Mouse (Mus musculus): ENCODE data around the gene Cpsf3.

The Cpsf3 gene

DNA sequence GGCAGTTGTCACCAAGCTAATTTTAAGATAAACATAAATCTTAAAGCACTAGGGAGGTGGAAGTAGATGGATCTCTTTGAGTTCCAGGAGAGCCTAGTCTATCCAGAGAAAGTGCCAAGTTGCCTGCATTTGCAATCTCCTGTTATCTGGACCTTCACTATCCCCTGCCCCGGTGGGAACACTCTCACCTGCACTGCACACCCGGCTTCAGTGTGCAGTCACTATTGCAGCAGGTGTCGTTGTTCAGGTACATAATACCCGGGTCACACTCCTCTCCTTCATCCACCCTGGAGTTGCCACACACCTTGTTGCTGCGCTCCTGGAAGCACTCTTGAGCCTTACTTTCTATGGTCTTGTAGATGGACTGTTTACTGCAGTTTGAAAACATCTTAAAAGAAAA lies 48.6 kb downstream of the Cpsf3 start:
- no peak for DNase-seq (ENCODE audit: low spot score)

DNA sequence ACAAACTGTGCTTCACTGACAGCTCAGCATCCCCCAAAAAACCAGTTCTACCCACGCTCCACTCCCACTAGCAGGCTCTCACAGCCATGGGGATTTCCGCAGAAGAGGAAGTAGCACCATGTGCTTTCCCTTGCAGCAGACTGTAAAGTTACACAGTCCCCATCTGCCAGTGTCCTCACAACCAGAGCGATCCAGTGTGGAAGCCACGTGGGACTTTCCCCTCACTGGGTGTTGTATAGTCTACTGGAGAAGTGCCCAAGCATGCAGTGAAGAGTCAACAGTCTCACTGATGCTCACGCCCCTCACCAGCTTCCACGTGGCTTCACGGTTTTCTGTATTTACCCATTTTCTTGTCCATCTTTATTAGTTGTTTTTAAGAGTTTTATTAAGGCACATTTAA lies 50.7 kb downstream of the Cpsf3 start:
- no peak for DNase-seq (ENCODE audit: low spot score)

DNA sequence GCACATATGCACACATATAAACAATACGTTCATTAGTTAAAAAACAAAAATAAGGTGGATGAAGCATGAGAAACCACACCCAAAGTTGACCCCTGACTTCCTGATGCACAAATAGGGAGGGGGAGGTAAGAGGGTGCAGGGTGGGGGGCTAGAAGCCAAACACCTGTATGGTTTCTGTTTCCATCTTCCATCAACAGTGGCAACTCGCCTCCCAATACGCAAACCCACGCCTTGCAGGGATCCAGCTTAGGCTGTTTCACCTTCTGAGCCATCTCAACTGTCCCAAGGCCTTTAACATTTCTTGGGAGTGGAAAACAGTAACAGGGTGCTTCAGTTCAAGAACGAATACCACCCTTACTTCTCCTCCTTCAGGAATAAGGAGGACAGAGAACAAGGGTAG lies 52.0 kb downstream of the Cpsf3 start:
- DNase-seq (ENCODE audit: low spot score) = no peak

DNA sequence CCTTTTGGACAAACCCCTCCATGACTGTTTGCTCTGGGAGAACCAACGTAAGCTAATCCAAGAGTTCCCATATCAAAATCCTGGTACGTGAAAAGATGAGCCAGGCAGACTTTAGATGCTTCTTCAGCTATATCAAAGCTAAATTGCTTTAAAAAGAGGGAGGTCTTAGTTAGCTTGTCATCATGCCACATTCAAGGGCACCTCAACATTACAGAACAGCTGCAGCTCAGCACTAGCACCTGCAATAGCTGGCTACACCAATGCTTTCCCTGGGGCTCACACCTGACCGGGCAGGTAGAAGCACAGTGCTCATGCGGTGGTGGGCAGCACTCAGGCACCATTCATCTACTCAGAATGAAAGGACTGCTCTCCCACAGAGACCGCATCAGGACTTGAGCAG lies 55.5 kb downstream of the Cpsf3 start:
- no peak for DNase-seq (ENCODE audit: low spot score)

DNA sequence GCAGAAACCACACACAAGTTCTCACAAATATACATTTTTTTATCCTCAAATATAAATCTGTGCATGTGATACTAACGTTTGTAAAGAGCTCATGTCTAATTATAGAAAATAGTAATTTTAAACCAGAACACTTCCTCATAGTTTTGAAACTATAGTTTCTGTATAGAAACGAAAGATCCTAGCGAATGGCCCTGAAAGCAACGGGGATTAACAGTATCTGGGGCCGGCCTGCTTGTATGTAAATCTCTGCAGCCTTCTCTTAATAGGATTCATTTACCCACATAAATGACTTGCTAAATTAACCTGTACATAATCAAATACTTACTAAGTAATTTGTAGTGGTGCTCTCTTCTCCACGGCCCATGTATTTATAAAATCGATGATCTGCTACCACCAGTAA lies 61.8 kb downstream of the Cpsf3 start:
- DNase-seq (ENCODE audit: low spot score) = no peak

DNA sequence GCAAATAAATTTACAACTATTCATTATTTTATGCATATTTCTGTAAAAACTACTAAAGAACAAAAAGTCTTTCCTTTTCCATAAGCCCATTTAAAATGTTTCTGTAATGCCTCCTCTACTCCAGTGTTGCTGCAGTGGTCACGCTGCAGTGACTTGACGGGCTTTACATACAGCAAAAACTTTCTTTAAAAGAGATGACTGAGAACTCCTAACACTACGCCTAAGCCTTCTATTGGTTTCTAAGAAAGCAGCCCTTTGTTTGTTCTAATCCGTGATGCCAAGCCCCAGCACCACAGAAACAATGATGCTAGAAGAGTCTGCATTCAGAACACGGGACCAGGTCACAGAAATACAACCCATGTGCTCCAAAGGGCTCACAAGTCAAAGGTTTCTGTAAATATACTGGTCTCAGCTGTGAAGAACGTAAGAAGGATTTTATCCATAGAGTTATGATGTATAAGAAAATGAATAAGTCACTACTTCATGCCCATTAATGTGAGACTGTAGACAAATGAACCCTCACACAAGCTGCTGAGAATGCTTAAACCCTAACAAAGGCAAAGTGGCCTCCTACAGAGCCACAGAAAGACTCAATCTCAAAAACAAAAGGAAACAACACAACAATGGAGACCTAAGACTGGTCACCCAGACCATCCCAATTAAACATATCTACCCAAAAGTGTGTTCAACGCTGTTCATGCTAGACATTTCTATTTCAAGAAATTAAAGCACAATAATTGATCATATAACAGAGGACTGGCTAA lies 65.1 kb downstream of the Cpsf3 start:
- no peak for DNase-seq (ENCODE audit: low spot score)

DNA sequence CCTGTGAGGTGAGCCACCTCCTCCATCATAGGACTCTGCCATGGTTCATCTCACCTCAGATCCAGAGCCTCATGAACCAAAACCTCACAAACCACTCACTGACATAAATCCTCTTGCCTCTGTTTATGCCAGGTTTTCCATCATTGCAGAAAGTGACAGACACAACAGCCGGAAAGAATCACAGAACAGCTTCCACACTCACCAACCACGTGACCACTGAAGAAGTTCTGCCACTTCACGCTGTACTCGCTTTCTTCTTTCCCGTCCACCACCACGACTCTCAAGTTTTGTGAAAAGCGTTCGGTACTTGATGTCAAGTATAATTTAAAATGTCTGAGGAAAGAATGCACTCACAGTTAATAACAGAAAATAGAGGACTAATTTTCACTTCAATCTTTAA lies 68.5 kb downstream of the Cpsf3 start:
- no peak for DNase-seq (ENCODE audit: low spot score)

DNA sequence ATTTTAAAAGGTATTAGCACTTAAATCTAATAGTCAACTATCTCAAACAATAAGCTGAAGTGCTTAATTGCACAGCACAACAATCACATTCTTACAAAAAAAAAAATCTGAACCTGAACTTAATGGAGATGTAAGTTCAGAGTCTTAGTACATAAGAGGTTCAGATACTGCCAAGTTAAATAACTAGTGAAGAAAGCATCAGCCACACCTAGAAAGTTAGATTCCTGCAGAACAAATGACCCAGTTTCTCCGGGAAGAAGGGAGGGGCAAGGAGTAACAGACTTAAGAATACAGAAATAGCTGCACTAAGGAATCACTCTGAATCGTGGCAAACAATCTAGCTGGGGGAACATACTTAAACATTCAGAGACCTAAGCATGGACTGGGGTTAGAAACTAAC lies 77.5 kb downstream of the Cpsf3 start:
- no peak for DNase-seq (ENCODE audit: low spot score)

DNA sequence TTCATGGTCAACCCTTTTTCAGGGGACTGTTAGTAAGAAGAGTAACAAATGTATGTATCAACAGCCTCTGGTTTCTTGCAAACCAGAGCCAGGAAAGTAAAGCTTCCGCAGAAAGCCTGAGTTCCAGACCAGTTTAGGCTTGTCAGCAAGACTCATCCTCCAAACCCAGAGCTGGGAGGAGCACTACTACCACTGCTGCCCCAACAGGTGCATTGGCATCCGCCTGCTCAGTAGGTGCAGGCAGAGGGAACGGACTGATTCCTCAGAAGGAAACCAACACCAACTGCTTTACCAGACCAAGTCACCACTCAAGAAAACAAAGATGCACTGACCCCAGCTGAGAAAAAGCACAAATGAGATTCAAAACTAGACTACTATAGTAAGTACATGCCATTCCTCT lies 78.0 kb downstream of the Cpsf3 start:
- DNase-seq (ENCODE audit: low spot score) = no peak
